Mouse (Mus musculus): ENCODE results near the gene Lss.

Lss gene

DNA sequence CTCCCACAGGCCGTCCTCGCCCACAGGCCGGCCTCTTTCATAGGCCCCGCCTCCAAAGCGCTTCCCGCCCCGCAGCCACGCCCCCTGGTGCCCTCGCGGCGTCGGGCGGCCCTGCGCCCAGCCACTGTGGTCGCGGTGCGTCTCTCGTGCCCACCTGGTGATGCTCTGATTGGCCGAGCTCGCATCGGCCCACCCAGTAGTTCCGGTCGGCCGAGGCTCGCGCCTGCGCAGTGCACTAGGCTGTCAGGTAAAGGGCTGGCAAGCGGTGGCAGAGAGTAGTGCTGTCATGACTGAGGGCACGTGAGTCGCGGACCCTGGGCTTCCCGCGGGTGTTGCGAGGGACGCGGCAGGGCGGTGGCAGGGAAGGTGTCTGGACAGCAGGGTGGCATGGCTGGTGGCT is at the start of gene Lss:
Gene Lss (plus strand): TSS at position 214 of the 400 bp plus-strand sequence.
- peak; percentile 98 for DNase-seq (ENCODE audit: low spot score)

DNA sequence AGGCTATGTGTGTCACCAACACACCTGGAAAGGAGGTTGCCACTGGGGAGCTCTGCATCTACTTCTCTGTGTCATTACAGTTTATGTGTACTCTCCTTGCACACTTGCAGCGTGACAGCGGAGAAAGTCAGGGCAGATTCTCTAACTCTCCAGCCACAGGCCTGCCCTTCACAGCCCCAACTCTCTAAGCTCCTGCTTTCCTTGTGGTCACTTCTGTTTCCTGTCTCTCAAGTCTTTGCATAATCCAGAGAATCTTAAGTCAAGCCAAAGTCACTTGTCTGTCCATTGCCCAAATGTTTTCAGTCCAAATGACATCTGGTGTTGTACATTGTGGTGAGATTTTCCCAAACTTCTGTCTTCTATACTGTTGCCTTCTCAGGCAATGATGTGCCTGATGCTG is 45.1 kb upstream of the Lss start:
- no peak for DNase-seq (ENCODE audit: low spot score)

DNA sequence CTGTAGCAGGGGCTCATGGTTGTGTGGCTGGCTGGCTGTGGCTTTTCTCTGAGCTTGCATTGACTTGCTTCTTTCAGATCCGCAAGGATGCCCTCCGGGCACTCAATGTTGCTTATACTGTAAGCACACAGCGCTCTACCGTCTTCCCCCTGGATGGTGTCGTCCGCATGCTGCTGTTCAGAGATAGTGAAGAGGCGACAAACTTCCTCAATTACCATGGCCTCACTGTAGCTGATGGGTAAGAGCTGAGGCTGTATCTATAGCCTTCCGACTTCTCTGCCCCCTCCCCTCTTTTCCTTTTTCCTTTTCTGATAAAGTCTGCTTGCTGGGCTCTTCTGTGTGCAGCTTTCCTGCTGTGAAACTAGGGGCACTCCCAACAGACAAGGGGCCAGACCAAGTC is 43.1 kb upstream of the Lss start:
- no peak for DNase-seq (ENCODE audit: low spot score)

- DNase-seq (ENCODE audit: low spot score), result no peak
Observed at GRCm38 (mm10) chr10:76489205-76489604, 42.2 kb upstream of the Lss start.

DNA sequence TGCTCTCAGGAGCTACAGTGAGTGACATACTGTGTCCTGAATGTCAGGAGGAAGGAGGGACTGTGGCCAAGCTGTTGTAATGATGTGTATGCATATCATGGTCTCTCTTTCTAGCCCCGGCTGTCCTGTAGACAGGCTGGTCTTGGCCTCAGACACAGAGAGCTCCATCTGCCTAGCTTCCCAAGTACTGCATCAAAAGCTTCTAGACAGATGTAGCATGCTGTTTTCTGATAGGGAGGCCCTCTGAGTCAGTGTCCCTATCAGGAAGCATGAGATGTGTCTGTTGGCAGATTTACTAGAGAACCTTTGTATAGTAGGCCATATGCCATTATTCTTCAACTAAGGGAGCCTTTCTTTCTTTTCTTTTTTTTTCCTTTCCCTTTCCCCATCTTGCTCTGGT is 37.9 kb upstream of the Lss start:
- no peak for DNase-seq (ENCODE audit: low spot score)

- DNase-seq (ENCODE audit: low spot score), result no peak
Observed at GRCm38 (mm10) chr10:76495501-76495900, 35.9 kb upstream of the Lss start.

DNA sequence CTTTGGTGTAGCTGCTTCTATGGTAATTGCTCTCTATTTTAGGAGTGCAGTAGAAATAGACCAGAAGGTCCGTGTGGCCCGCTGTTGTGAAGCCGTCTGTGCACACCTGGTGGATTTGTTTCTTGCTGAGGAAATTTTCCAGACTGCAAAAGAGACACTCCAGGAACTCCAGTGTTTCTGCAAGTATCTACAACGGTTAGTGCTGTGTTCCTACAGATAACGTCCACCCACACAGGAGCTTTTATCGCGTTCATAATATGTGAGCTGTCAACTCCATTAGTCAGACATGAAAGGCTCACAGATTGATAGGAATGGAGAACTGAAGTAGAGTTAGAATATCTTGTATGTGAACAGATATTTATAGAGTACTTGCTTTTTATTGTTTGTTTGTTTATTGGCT is 35.0 kb upstream of the Lss start:
- no peak for DNase-seq (ENCODE audit: low spot score)

- no peak for DNase-seq (ENCODE audit: low spot score)
Observed at GRCm38 (mm10) chr10:76497522-76497921, 33.9 kb upstream of the Lss start.

DNA sequence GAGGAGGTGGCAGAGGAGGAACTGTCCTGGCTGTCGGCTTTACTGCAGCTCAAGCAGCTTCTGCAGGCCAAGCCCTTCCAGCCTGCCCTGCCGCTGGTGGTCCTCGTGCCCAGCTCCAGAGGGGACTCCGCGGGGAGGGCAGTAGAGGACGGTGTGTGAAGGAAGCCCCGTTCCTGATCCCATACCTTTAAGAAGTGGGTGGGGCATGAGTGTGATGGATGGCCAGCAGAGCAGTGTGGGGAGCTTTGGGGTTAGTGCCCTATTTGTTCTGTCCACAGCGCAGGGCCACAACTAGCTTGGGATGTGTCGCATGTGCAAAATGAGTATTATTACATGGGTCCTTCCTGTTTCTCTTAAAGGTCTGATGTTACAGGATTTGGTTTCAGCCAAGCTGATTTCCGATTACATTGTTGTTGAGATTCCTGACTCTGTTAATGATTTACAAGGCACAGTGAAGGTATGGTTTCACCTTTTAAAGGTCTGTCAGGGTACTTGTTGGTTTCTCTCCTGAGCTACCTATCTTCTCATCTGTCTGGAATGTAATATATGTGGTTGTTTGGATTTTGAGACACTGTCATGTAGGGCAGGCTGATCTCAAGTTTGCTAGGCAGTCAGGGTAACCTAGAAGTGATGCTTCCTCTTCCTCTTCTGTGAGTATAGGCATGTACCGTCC is 27.0 kb upstream of the Lss start:
- DNase-seq (ENCODE audit: low spot score), result no peak

DNA sequence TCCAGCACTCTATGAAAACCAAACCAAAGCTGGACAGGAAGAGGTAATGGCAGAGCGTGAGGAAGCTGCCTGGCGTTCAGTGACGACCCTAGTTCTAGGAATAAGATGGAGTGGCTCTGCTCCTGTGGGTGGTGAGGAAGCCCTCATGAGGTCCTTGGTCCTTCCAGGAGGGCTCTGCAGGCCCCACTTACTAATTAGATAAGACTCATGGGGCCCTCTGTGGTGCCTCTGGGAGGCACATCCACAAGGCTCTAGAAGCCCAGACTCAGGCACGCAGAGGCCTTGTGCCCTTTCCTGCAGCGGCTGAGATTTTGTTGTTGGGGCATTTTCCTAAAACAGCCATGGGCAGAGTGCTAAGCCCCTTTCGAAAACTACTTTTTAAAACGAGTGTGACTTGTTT is 25.5 kb upstream of the Lss start:
- DNase-seq (ENCODE audit: low spot score), result no peak

- peak; percentile 80 for DNase-seq (ENCODE audit: low spot score)
Observed at GRCm38 (mm10) chr10:76512965-76513583, 18.3 kb upstream of the Lss start.

DNA sequence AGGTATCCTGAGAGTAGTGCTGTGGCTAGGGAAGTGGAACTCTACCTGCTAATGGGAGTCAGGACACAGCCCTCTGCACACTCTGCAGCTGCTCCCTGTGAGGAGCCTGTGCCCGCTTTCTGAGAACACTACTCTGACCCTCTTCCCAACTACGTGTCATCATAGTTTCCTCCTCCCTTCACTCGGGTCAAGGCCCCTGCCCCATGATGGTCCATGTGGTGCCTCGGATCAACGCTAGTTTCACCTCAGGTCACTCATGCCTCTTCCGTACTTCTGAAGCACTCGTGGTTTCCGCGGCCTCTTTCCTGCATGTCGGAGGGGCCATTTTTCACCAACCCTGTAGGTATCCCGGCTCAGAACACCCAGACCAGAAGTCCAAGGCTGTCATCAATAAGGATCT is 466 bp upstream of the Lss start:
- DNase-seq (ENCODE audit: low spot score), result no peak

- peak; percentile 31 for DNase-seq (ENCODE audit: low spot score)
Observed at GRCm38 (mm10) chr10:76531828-76532227, 440 bp downstream of the Lss start.

GRCm38 (mm10) chr10:76535526-76535925 is 4.1 kb downstream of the Lss start:
- DNase-seq (ENCODE audit: low spot score), result no peak

DNA sequence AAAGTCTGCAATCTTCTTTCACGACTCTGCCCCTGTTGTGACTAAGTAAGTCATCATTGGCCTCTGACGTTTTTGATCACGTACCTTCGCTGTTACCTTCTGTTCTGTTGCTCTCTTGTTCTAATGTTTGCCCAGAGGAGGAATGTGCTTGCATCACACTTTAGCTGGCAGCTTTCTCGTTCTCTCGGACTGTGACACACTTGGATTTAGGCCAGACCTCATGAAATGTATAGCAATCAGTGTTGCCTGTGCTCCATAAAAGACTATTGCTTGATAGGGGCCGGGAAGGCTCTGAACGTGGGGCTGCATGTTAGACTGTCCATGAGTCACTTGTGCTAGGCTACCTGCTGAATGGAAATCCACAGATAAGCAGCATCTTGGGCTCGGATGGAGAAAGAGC is 6.2 kb downstream of the Lss start:
- peak; percentile 65 for DNase-seq (ENCODE audit: low spot score)

- no peak for DNase-seq (ENCODE audit: low spot score)
Observed at GRCm38 (mm10) chr10:76541336-76542085, 10.1 kb downstream of the Lss start.

GRCm38 (mm10) chr10:76542636-76543375 is 11.4 kb downstream of the Lss start:
- no peak for DNase-seq (ENCODE audit: low spot score)

GRCm38 (mm10) chr10:76546566-76546965 is 15.2 kb downstream of the Lss start:
- DNase-seq (ENCODE audit: low spot score), result no peak

GRCm38 (mm10) chr10:76548218-76548617 is 16.8 kb downstream of the Lss start:
- DNase-seq (ENCODE audit: low spot score), result no peak

- no peak for DNase-seq (ENCODE audit: low spot score)
Observed at GRCm38 (mm10) chr10:76550458-76550857, 19.1 kb downstream of the Lss start.

DNA sequence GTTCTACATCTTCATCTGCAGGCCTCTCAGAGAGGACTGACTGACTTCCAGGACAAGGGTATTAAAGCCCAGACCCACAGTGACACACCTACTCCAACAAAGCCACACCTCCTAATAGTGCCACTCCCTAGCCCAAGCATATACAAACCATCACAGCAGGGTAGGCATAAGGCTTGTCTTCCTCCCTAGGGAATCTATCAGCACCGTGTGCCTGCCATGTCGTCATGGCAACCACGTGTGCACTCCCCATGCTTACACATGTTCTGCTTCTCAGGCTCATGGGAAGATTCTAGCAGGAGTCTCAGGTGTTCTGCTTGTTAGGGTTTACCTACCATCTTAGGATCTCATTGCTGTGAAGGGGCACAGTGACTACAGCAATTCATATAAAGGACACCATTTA is 20.2 kb downstream of the Lss start:
- DNase-seq (ENCODE audit: low spot score), result peak; percentile 30

DNA sequence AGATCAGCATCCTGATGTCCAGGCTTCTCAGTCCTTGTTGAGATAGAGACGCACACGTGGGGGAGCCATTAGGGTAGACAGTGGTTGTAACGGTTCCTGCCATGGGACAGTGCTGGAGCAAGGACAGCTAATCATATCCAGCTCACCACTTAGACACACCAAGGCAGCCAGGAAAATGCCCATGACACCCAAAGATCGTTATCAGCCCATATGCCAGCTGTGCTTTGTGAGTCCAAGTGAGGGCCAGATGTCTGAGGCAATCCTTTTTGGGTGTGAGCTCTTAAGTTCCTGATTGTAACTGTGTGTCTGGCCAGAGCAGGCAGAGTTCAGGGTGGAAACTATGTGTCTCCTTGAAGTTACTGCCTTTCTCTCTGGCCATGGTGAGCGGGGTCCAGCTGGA is 22.7 kb downstream of the Lss start:
- DNase-seq (ENCODE audit: low spot score), result peak; percentile 81

DNA sequence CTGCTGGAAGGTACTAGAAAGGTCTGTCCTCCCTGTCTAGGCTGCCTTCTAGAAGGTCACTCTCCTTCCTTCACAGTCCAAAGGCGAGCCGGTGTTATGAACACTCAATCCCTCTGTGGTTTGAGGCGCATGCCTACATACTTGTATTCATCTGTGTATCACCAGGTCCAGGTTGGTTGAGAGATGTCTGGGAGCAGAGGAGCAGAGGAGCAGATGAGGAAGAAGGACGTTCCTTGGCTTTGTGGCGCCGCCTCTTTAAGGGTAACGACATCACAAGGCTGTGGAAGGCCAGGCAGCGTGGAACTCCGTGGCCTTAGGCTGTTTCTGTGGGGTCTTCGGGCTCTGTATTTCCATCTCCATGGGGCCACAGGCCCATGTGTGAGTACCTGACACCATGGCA is 30.6 kb downstream of the Lss start, which contains the start of gene Spatc1l:
Gene Spatc1l (plus strand): TSS at position 301 of the 400 bp plus-strand sequence.
- DNase-seq (ENCODE audit: low spot score), result no peak
